Mouse (Mus musculus) neural tube, postnatal 0 days (tissue): ENCODE data around the gene Klra17. TPM values are rescaled to one million over a fixed set of nuclear protein-coding genes. Genes with fewer than 3 reads are reported as not detected.

Experiments used
- polyA plus RNA-seq: library from polyadenylated mRNA; unstranded; fragments of >200 nt; fragmentation: Nextera tagmentation; extraction: Ambion mirVana; gene quantifications from 2 replicates; pipeline ENCODE4 v1.2.1, GENCODE M21; 2015

The Klra17 gene
- polyA plus RNA-seq, result not detected in 2 replicates

GRCm38 (mm10) chr6:129876549-129876948 is at the start of gene Klra17:
Gene Klra17, minus strand, starts transcription at chr6:129876672.

GRCm38 (mm10) chr6:129917476-129917946 is 41.0 kb upstream of the Klra17 start, which contains the start of gene Klra5:
Gene Klra5, minus strand, starts transcription at chr6:129917650.

GRCm38 (mm10) chr6:129862349-129862748 is 14.1 kb downstream of the Klra17 start, which contains the start of gene Gm17631:
Gene Gm17631, plus strand, starts transcription at chr6:129862649.

GRCm38 (mm10) chr6:129784170-129784569 is 92.3 kb downstream of the Klra17 start, which contains the start of gene Gm156:
Gene Gm156, minus strand, starts transcription at chr6:129784270.

Other genes starting within 250 kb of the Klra17 start
- not detected in 2 replicates for gene Klrc3, start 233.3 kb downstream of the Klra17 start, polyA plus RNA-seq
- not detected in 2 replicates for gene Klrc2, start 216.0 kb downstream of the Klra17 start, polyA plus RNA-seq
- gene Klrc1, start 197.7 kb downstream of the Klra17 start, polyA plus RNA-seq, result not detected in 2 replicates
- 1.1 and 1.7 TPM in 2 replicates for gene Klri1, start 159.5 kb downstream of the Klra17 start, polyA plus RNA-seq
- not detected in 2 replicates for gene Klri2, start 136.2 kb downstream of the Klra17 start, polyA plus RNA-seq
- not detected in 2 replicates for gene Gm156, start 92.4 kb downstream of the Klra17 start, polyA plus RNA-seq
- not detected in 2 replicates for gene Gm17631, start 14.0 kb downstream of the Klra17 start, polyA plus RNA-seq
- not detected in 2 replicates for gene Klra5, start 41.0 kb upstream of the Klra17 start, polyA plus RNA-seq
- gene Klra6, start 150.3 kb upstream of the Klra17 start, polyA plus RNA-seq, result not detected in 2 replicates
- not detected in 2 replicates for gene Klra4, start 190.6 kb upstream of the Klra17 start, polyA plus RNA-seq